ENCODE assay signal across 9 mouse cellular contexts in the genomic region with DNA sequence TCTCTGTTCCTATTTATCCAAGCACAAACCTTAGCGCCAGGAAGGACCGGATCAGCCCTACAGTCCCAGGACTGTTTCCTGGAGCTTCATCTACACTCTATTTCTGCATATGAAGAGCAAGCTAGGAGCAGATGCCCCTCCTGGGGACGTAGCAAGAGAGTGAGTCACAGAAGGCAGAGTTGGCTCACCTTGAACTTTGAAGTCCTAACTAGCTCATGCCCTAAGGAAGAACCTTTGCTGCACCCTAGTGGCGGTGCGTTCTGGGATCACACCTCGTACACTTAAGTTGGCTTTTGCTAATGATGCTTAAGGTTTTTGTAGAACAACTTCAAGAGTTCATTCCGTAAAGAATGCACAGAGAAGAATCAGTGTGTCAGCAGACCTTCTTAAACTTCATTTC. TPM values are rescaled to one million over a fixed set of nuclear protein-coding genes. Genes with fewer than 3 reads are reported as not detected.
DNase-seq lines count a peak whose midpoint lies in the region; ATAC-seq and TF ChIP-seq lines count a peak whose summit lies in the region.
"Had no signal": no experiment of that assay in that cellular context is flagged by ENCODE, and none has a peak within 500 bp of the region (broad histone marks: within the 10 kb centered on the region; RNA-seq: fewer than 3 reads in every experiment).

No protein-coding gene starts in this region.

- H3K9ac ChIP-seq in hindbrain, embryonic 11.5 days (ENCODE audit: low read depth, low read length) = no peak overlapping the region
- H3K9ac ChIP-seq in hindbrain, embryonic 14.5 days = no peak overlapping the region
- no peak overlapping the region for H3K9ac ChIP-seq in limb, embryonic 11.5 days (ENCODE audit: low read length)

- no peaks in the 10 kb centered on the region for H3K9me3 ChIP-seq in hindbrain, embryonic 11.5 days (ENCODE audit: control insufficient read depth, low read length)
- no peaks in the 10 kb centered on the region for H3K9me3 ChIP-seq in hindbrain, embryonic 14.5 days (ENCODE audit: control insufficient read depth, low read length)
- H3K9me3 ChIP-seq in limb, embryonic 11.5 days (ENCODE audit: control insufficient read depth, low read length) = no peaks in the 10 kb centered on the region

- no peaks in the 10 kb centered on the region for H3K79me3 ChIP-seq in C2C12 (ENCODE audit: low read depth)

- no peak for ATAC-seq in hindbrain, embryonic 11.5 days (ENCODE audit: low FRiP score)
- no peak for ATAC-seq in hindbrain, embryonic 14.5 days (ENCODE audit: low FRiP score)
- no peak for ATAC-seq in limb, embryonic 11.5 days (ENCODE audit: insufficient number of reproducible peaks, low FRiP score, low TSS enrichment, low read depth)
- ATAC-seq in cerebellum, adult (ENCODE audit: insufficient number of reproducible peaks, low FRiP score, low TSS enrichment) = no peak

- no peak for TF ChIP-seq POLR2A in embryonic fibroblast, embryonic 13.5 days (IDR thresholded peaks at IDR 0.05; ENCODE audit: low read depth, low read length)

- H3ac ChIP-seq in C2C12 (ENCODE audit: control insufficient read depth, insufficient read length, low read depth) = no peak overlapping the region

- no peak overlapping the region for H3K4me3 ChIP-seq in hindbrain, embryonic 11.5 days (ENCODE audit: low read depth, low read length)
- no peak overlapping the region for H3K4me3 ChIP-seq in hindbrain, embryonic 14.5 days (replicated peaks; ENCODE audit: low read length)
- H3K4me3 ChIP-seq in C2C12 (ENCODE audit: insufficient read depth, poor library complexity, severe bottlenecking) = no peak overlapping the region
- no peak overlapping the region for H3K4me3 ChIP-seq in embryonic fibroblast, embryonic 13.5 days (ENCODE audit: insufficient read depth, low read length)
- H3K4me3 ChIP-seq in limb, embryonic 11.5 days (ENCODE audit: low read depth, low read length) = no peak overlapping the region
- H3K4me3 ChIP-seq: erythroblast, embryonic 14.5 days had no signal

- no peaks in the 10 kb centered on the region for H3K79me2 ChIP-seq in C2C12 (ENCODE audit: control insufficient read depth, insufficient read depth)

- peak; percentile 40 for TF ChIP-seq CTCF in C2C12 (IDR thresholded peaks at IDR 0.05; ENCODE audit: control insufficient read depth, insufficient read depth, insufficient read length)
- peak; percentile 75; the same call in 1 of the 2 replicates for TF ChIP-seq CTCF in embryonic fibroblast, embryonic 13.5 days (IDR thresholded peaks at IDR 0.05; ENCODE audit: borderline replicate concordance, insufficient read depth, low read length)

- 24% methylated on average over 7 of the region's 7 CpGs for WGBS in hindbrain, embryonic 11.5 days
- 19% methylated on average over 7 of the region's 7 CpGs for WGBS in hindbrain, embryonic 14.5 days
- WGBS in limb, embryonic 11.5 days = 18% methylated on average over 7 of the region's 7 CpGs

- H3K27ac ChIP-seq in hindbrain, embryonic 11.5 days (ENCODE audit: low read depth, low read length) = no peak overlapping the region
- no peak overlapping the region for H3K27ac ChIP-seq in hindbrain, embryonic 14.5 days
- H3K27ac ChIP-seq in embryonic fibroblast, embryonic 13.5 days (ENCODE audit: insufficient read depth, low read length) = no peak overlapping the region
- no peak overlapping the region for H3K27ac ChIP-seq in limb, embryonic 11.5 days (replicated peaks; ENCODE audit: low read depth, low read length)

- H3K4me2 ChIP-seq in hindbrain, embryonic 11.5 days (replicated peaks; ENCODE audit: low read depth, low read length) = no peak overlapping the region
- no peak overlapping the region for H3K4me2 ChIP-seq in hindbrain, embryonic 14.5 days (replicated peaks)
- H3K4me2 ChIP-seq in limb, embryonic 11.5 days (ENCODE audit: low read depth, severe bottlenecking) = no peak overlapping the region

- no peaks in the 10 kb centered on the region for H3K36me3 ChIP-seq in hindbrain, embryonic 11.5 days (ENCODE audit: control insufficient read depth, insufficient read depth, low read length)
- no peaks in the 10 kb centered on the region for H3K36me3 ChIP-seq in hindbrain, embryonic 14.5 days (replicated peaks; ENCODE audit: control insufficient read depth, insufficient read depth)
- no peaks in the 10 kb centered on the region for H3K36me3 ChIP-seq in C2C12 (ENCODE audit: control insufficient read depth, insufficient read depth)
- H3K36me3 ChIP-seq in limb, embryonic 11.5 days (ENCODE audit: control insufficient read depth, insufficient read depth, low read length) = no peaks in the 10 kb centered on the region
- no peaks in the 10 kb centered on the region for H3K36me3 ChIP-seq in splenic B cell, adult 2 months (ENCODE audit: control insufficient read depth, insufficient read depth, low read length, poor library complexity, severe bottlenecking)

- DNase-seq in hindbrain, embryonic 11.5 days (ENCODE audit: low spot score) = peak; percentile 65
- DNase-seq in hindbrain, embryonic 14.5 days (ENCODE audit: low spot score) = no peak
- DNase-seq in WW6 (ENCODE audit: low read depth, low spot score) = peak; percentile 73
- DNase-seq in limb, embryonic 11.5 days (ENCODE audit: low spot score) = peak; percentile 73
- DNase-seq in splenic B cell, adult 2 months (ENCODE audit: low read depth, low spot score) = peak; percentile 36

- no peaks in the 10 kb centered on the region for H3K4me1 ChIP-seq in hindbrain, embryonic 11.5 days (replicated peaks; ENCODE audit: control insufficient read depth, insufficient read depth, low read length)
- H3K4me1 ChIP-seq in hindbrain, embryonic 14.5 days (replicated peaks; ENCODE audit: control insufficient read depth, insufficient read depth, low read length) = no peaks in the 10 kb centered on the region
- H3K4me1 ChIP-seq in embryonic fibroblast, embryonic 13.5 days (ENCODE audit: control insufficient read depth, insufficient read depth, low read length) = no peaks in the 10 kb centered on the region
- peaks cover 2% of the 10 kb centered on the region; the same call in 1 of the 2 replicates for H3K4me1 ChIP-seq in limb, embryonic 11.5 days (ENCODE audit: control insufficient read depth, insufficient read depth, low read length)

- no peaks in the 10 kb centered on the region for H3K27me3 ChIP-seq in hindbrain, embryonic 11.5 days (ENCODE audit: control insufficient read depth, insufficient read depth, low read length)
- no peaks in the 10 kb centered on the region for H3K27me3 ChIP-seq in hindbrain, embryonic 14.5 days (ENCODE audit: control insufficient read depth, insufficient read depth, low read length)
- H3K27me3 ChIP-seq in C2C12 (ENCODE audit: control insufficient read depth, insufficient read depth, insufficient read length) = no peaks in the 10 kb centered on the region
- no peaks in the 10 kb centered on the region for H3K27me3 ChIP-seq in limb, embryonic 11.5 days (ENCODE audit: control insufficient read depth, insufficient read depth, low read length)
- H3K27me3 ChIP-seq in splenic B cell, adult 2 months (ENCODE audit: control insufficient read depth, insufficient read depth, low read length, poor library complexity, severe bottlenecking) = no peaks in the 10 kb centered on the region

TF ChIP-seq in C2C12, 6 proteins besides CTCF, POLR2A, EP300 and RAD21:
- TF ChIP-seq FOSL1 (IDR thresholded peaks at IDR 0.05; ENCODE audit: insufficient read depth, low read length, poor library complexity, severe bottlenecking) = no peak
- TF ChIP-seq MYOG (IDR thresholded peaks at IDR 0.05; ENCODE audit: control insufficient read depth, extremely low read depth, insufficient read length) = no peak
- TF ChIP-seq USF1 (IDR thresholded peaks at IDR 0.05; ENCODE audit: low read depth) = no peak
- TF ChIP-seq CEBPB (IDR thresholded peaks at IDR 0.05; ENCODE audit: low read depth) = no peak
- TF ChIP-seq MAX (IDR thresholded peaks at IDR 0.05) = no peak
- no peak for TF ChIP-seq MYOD1 (IDR thresholded peaks at IDR 0.05; ENCODE audit: control insufficient read depth, insufficient read length, low read depth)
TF ChIP-seq in C2C12: peak in this region for 0.

RNA-seq across cellular contexts. Expression of gene Atic, which starts 25.3 kb away (rescaled TPM):
- 45.0 and 48.6 TPM in 2 replicates for polyA plus RNA-seq in hindbrain, embryonic 11.5 days (2014; fragmentation: Nextera tagmentation; extraction: Ambion mirVana)
- polyA plus RNA-seq in hindbrain, embryonic 14.5 days (2014; fragmentation: Nextera tagmentation; extraction: Ambion mirVana) = 33.1 and 37.9 TPM in 2 replicates
- polyA plus RNA-seq in C2C12 (2012; fragmentation: generic; extraction: Trizol) = 149 TPM
- polyA plus RNA-seq in embryonic fibroblast, embryonic 13.5 days (2011; ENCODE audit: insufficient read length, low read depth, missing spikeins) = 73.8 and 88.5 TPM in 2 replicates
- polyA plus RNA-seq in limb, embryonic 11.5 days (2014; fragmentation: Nextera tagmentation; extraction: Ambion mirVana) = 53.0 and 61.9 TPM in 2 replicates
